Mouse (Mus musculus): ENCODE results near the gene En2.
A peak's percentile ranks its signal among the peaks of the same experiment; 100 is the strongest.

The En2 gene

GRCm38 (mm10) chr5:28178322-28178721 lies 12.8 kb downstream of the En2 start:
- DNase-seq (ENCODE audit: low spot score in 2 of 2), result no peak

GRCm38 (mm10) chr5:28179237-28179790 lies 13.8 kb downstream of the En2 start:
- DNase-seq (ENCODE audit: low spot score in 2 of 2), result no peak

DNA sequence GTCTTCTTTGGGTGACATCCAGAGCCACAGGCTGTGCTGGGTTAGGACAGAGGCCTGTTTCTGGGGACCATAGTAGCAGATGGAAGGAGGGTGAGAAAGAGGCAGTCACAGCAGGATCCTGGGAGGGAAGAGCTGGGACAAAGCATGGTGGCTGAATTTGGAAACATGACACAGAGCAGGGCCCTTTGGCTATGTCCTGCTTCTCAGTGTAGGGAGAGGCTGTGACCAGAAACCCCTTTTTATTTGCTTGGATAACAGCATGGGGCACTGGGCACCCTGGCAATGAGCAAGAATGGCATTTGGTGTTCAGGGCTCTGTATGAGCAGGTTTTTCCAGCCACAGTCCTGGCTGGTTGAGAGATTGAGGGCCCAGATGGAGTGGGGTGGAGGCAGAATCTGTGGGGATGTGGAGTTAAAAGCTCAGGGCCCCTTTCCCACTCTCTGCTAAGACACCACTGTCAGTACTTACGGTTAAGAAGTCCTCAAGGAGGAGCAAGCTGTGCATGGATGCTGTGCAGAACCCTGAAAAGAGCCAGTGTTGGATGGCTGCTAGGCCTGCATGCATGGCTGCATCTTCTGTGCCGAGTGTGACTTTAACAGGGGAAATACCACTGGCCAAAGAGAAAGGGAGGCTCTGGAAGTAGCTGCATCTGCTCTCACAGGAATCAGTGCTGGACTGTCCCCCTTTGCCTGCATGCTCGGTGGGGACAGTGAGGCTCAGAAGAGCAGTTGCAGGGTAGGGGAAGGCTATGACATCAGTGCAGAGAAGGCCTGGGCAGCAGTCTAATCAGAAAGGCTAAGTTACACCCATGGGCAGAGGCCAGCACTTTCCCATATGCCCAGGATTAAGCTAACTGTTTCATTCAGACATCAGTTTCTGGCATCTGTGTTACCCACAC lies 26.0 kb downstream of the En2 start:
- no peak for DNase-seq (ENCODE audit: low spot score in 2 of 2)

DNA sequence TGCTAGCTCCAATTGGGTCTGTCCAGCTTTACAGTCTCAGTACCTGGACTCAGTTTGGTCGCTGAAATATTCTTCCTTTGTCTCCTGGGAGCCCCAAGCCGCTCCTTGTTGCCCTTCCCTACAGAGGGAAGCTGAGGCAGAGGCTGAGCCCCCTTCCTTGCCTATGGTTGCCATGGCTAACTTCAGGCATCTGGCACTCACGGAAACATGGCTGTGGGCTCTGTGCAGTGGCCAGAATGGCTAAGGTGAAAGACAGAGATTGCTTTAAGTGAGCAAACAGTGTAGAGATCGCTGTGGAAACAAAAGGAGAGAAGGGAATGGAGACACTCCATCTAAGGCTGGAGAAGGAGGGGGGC lies 26.6 kb downstream of the En2 start:
- no peak for DNase-seq (ENCODE audit: low spot score in 2 of 2)

GRCm38 (mm10) chr5:28195473-28195872 lies 30.0 kb downstream of the En2 start:
- no peak for DNase-seq (ENCODE audit: low spot score in 2 of 2)

GRCm38 (mm10) chr5:28199089-28199873 lies 33.8 kb downstream of the En2 start:
- no peak for DNase-seq (ENCODE audit: low spot score in 2 of 2)

GRCm38 (mm10) chr5:28203086-28203485 lies 37.6 kb downstream of the En2 start:
- DNase-seq (ENCODE audit: low spot score in 2 of 2), result peak in 1 of 2 experiments; percentile 1

- DNase-seq (ENCODE audit: low spot score in 2 of 2), result peak in 1 of 2 experiments; percentile 0
These were observed 39.2 kb downstream of the En2 start for GRCm38 (mm10) chr5:28204678-28205077.

DNA sequence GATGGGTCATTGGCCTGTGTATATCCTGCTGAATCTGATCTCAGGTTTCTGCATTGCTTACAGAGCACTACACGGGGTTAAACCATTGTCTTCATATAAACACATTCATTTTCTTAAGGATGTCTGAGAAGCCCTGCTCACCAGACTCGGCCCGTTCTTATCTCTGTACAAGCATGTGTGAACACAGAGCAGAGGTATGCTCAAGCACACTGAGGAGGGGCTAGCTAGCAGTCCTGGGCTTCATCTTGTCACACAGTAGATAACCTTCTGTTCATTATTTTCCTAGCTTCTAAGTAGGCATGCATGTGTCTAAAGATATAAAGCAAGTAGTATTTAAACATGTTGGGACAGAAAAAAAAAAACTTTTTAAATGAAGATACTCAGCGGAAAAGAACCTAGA lies 41.0 kb downstream of the En2 start:
- DNase-seq (ENCODE audit: low spot score in 2 of 2), result no peak

DNA sequence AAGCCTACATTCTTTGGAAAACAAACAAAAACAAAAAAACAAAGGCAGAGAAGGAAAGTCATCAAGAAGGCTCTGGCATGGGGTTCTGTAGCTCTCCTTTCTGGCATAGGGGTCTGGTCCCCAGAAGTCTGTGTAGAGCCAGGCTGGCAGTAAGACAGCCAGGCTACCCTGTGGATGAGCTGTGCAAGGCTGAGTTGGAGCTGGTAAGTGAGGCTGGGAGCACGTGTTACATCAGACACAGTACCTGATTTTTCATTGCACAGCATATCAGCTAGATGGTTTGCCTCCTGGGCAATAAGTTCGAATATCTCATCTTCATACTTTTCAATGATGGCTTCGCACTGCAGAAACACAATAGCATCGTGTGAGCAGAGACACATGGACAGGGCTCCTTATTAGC lies 41.5 kb downstream of the En2 start:
- DNase-seq (ENCODE audit: low spot score in 2 of 2), result no peak

DNA sequence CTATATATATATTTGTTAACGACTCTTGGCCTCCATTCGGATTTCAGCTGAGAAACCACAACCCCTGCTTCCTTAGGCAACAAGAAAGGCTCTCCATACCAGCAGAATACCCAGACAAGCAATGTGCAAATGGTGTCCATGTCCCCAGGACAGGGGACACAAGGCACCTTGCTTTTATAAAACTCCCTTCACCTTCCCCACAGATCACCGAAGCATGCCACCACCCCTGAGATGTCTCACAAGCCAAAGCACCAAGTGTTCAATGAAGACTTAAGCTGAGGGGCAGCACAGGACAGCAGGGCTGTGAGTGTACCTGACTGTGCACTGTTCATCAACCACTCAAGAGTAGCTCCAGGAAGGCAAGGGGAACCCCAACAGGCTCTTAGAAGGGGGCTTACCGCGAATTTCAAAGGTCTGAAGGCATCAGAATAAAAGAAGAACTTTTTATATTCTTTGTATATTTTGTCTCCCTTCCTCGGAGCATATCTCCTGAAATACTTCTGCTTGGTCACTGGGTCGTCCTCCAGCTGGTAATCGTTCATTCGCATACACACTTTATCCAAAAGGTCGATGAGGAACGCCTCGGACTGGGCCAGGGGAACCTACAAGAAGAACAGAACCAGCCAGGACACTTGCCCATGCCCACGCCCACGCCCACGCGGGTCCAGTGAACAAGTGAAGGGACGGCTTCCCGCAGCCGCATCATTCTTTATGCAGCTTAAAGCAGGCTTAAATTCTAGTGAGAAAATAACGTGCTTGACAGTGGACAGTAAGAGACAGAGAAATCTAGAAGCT lies 43.4 kb downstream of the En2 start:
- DNase-seq (ENCODE audit: low spot score in 2 of 2), result no peak

GRCm38 (mm10) chr5:28209549-28210431 lies 44.3 kb downstream of the En2 start:
- no peak for DNase-seq (ENCODE audit: low spot score in 2 of 2)

DNA sequence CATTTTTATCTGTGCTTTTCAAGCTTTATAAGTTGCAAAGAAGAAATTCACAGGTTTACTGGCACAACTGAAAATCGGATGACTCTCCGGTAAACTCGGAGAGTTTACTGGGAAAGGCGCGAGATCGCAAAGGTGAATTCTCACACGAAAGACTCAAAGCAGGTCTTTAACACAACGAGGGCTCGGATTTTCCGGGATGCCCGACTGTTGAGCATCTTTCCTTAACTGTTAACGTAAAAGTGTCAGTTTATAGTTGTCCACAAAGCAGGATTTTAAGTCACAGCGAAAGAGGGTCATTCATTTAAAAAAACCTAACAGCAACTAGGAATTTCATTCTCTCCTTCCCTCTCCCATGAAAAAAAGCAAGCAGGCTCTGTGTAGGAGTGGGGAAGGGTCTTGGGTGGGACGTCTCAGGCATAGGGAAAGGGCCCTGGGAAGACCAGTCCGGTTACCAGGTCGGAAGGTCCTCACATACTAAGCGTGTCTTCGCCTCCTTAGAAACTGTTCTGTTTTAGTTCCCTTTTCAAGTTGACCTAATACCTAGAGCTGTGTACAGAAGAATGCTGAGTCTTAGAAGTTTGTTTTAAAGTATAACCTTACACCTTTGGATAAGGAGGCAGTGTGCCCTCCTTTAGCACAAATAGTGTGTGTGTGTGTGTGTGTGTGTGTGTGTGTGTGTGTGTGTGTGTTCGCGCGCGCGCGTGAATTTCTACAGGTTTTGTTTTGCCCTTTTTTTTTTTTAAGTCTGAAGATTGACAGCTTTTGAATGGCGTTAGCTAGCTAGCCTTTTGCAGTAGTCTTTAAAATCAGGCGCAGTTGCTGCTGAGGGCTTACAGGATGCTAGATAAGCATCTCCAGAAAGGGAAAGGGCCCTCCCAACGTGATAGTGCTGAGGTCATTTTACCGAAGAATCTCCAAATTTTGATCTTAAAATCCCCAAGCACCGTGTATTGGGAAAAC lies 45.4 kb downstream of the En2 start:
- no peak for DNase-seq (ENCODE audit: low spot score in 2 of 2)

- no peak for DNase-seq (ENCODE audit: low spot score in 2 of 2)
These were observed 46.3 kb downstream of the En2 start for GRCm38 (mm10) chr5:28211651-28212310.

DNA sequence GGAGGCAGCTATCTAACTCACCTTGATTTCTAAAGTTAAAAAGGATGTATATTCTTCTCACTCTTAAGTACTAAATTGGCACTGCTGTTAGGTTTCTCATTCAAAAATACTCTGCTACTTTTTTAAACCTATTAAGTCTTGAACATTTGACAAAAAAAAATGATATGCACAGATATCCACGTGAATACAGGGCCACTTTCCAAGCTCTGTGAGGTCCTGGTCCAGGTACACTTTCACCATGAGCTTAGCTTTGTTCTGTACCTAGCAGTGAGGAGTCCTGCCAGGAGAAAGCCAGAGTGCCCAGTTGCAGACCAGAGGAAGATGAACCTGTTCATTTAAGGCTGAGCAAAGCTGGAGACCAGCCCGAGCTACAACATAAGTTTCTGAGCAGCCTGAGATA lies 47.9 kb downstream of the En2 start:
- no peak for DNase-seq (ENCODE audit: low spot score in 2 of 2)

DNA sequence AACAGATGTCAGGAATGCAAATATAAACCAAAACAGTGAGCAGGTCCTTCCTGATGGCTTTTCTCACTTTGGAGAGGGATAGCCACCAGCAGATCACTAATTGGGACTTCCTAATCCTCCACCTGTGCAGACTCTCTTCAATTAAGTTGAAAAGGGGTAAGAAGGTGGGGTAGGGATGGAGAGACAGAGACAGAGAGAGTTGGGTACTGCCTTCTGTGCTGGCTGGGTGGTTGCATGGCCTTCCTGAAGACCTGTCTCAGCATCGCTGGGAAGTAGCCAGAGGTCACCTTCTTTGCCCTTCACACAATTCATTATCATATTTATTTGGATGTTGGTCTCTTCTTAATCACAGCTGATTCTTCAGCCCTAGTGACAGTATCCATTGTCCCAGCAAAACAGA lies 54.1 kb downstream of the En2 start:
- no peak for DNase-seq (ENCODE audit: low spot score in 2 of 2)
